Mouse (Mus musculus): ENCODE measurements around the gene Dync1h1.
"Not testable (repeated sequence)": the region's sequence is repeated elsewhere in the genome, so short reads cannot be mapped to it uniquely, and the experiment has no call there.

GRCm38 (mm10) chr12:110705419-110705818, 104.2 kb downstream of the Dync1h1 start:
- not testable (repeated sequence) for TF ChIP-seq POLR2A (IDR thresholded peaks at IDR 0.05; ENCODE audit: low read depth, low read length); CTCF (IDR thresholded peaks at IDR 0.05; ENCODE audit: borderline replicate concordance, insufficient read depth, low read length)
